Mouse (Mus musculus) E14TG2a.4 (cell line): ENCODE results near the gene Disp1.

Experiments
- H3K27me3 ChIP-seq: 2 replicates; pipeline ENCODE4 v1.6.1; 2014; ENCODE audit warnings: low read length, control low read depth; ENCODE audit not compliant: insufficient read depth
- H3K36me3 ChIP-seq: 2 replicates; pipeline ENCODE4 v1.6.1; 2014; ENCODE audit warnings: low read length, control low read depth; ENCODE audit not compliant: insufficient read depth
- H3K4me1 ChIP-seq: replicated peaks from 2 replicates; pipeline ENCODE4 v1.6.1; 2014; ENCODE audit warnings: low read depth, low read length, control low read depth
- H3K4me3 ChIP-seq: replicated peaks from 2 replicates; pipeline ENCODE4 v1.5.1; 2014; ENCODE audit warnings: mild to moderate bottlenecking, low read length
- H3K9me3 ChIP-seq: 2 replicates; pipeline ENCODE4 v1.6.1; 2014; ENCODE audit warnings: low read length, control low read depth
- CTCF ChIP-seq: conservative IDR thresholded peaks from 2 replicates; pipeline ENCODE4 v1.5.1; 2014; ENCODE audit warnings: low read length
- NANOG ChIP-seq: IDR thresholded peaks from 2 replicates; pipeline ENCODE4 v1.6.1; 2014; ENCODE audit warnings: borderline replicate concordance, low read length, mixed read lengths
- POU5F1 ChIP-seq: IDR thresholded peaks from 2 replicates; pipeline ENCODE4 v1.6.1; 2014; ENCODE audit warnings: low read length, borderline replicate concordance

Disp1 gene

GRCm38 (mm10) chr1:183180301-183181029, 40.9 kb downstream of the Disp1 start:
- Histone ChIP-seq H3K27me3 (no peaks in the 10 kb centered on the region), H3K4me1 (peaks cover 15% of the 10 kb centered on the region), H3K9me3 (no peaks in the 10 kb centered on the region), H3K36me3 (no peaks in the 10 kb centered on the region), H3K4me3 (no peak overlapping the region)
- TF ChIP-seq NANOG: no peak
- TF ChIP-seq POU5F1: no peak
- no peak for TF ChIP-seq CTCF

- no peaks in the 10 kb centered on the region for H3K9me3 ChIP-seq
- no peaks in the 10 kb centered on the region for H3K27me3 ChIP-seq
- no peak for TF ChIP-seq CTCF
- no peak for TF ChIP-seq NANOG
- TF ChIP-seq POU5F1: no peak
- no peak overlapping the region for H3K4me3 ChIP-seq
- peaks cover 4% of the 10 kb centered on the region for H3K4me1 ChIP-seq
- H3K36me3 ChIP-seq: no peaks in the 10 kb centered on the region
These were observed 42.0 kb downstream of the Disp1 start for GRCm38 (mm10) chr1:183179316-183179715.

- no peak for TF ChIP-seq CTCF
- no peak for TF ChIP-seq POU5F1
- no peak for TF ChIP-seq NANOG
- H3K4me1 ChIP-seq: no peaks in the 10 kb centered on the region
- no peaks in the 10 kb centered on the region for H3K9me3 ChIP-seq
- H3K27me3 ChIP-seq: no peaks in the 10 kb centered on the region
- H3K36me3 ChIP-seq: no peaks in the 10 kb centered on the region
- no peak overlapping the region for H3K4me3 ChIP-seq
These were observed 46.1 kb downstream of the Disp1 start for GRCm38 (mm10) chr1:183175236-183175635.

GRCm38 (mm10) chr1:183171095-183171494, 50.2 kb downstream of the Disp1 start:
- TF ChIP-seq CTCF (no peak), NANOG (no peak), POU5F1 (no peak)
- Histone ChIP-seq H3K9me3 (no peaks in the 10 kb centered on the region), H3K27me3 (no peaks in the 10 kb centered on the region), H3K4me1 (peaks cover 5% of the 10 kb centered on the region; the same call in 1 of the 2 replicates), H3K36me3 (no peaks in the 10 kb centered on the region), H3K4me3 (no peak overlapping the region)

GRCm38 (mm10) chr1:183168465-183168864, 52.9 kb downstream of the Disp1 start:
- Histone ChIP-seq H3K4me1 (peaks cover 5% of the 10 kb centered on the region; the same call in 1 of the 2 replicates), H3K27me3 (no peaks in the 10 kb centered on the region), H3K36me3 (no peaks in the 10 kb centered on the region), H3K4me3 (no peak overlapping the region), H3K9me3 (no peaks in the 10 kb centered on the region)
- no peak for TF ChIP-seq POU5F1
- TF ChIP-seq CTCF: no peak
- TF ChIP-seq NANOG: no peak

- Histone ChIP-seq H3K27me3 (no peaks in the 10 kb centered on the region), H3K9me3 (no peaks in the 10 kb centered on the region), H3K36me3 (no peaks in the 10 kb centered on the region), H3K4me1 (peaks cover 5% of the 10 kb centered on the region; the same call in 1 of the 2 replicates), H3K4me3 (no peak overlapping the region)
- TF ChIP-seq NANOG: no peak
- TF ChIP-seq POU5F1: no peak
These were observed 53.5 kb downstream of the Disp1 start for GRCm38 (mm10) chr1:183167776-183168175.

- peaks cover 5% of the 10 kb centered on the region; the same call in 1 of the 2 replicates for H3K4me1 ChIP-seq
- no peaks in the 10 kb centered on the region for H3K27me3 ChIP-seq
- no peaks in the 10 kb centered on the region for H3K36me3 ChIP-seq
- TF ChIP-seq CTCF (no peak), NANOG (no peak), POU5F1 (no peak)
- H3K9me3 ChIP-seq: no peaks in the 10 kb centered on the region
- no peak overlapping the region for H3K4me3 ChIP-seq
These were observed 54.6 kb downstream of the Disp1 start for GRCm38 (mm10) chr1:183166700-183167099.

- TF ChIP-seq CTCF (no peak), NANOG (no peak), POU5F1 (no peak)
- H3K4me1 ChIP-seq: peaks cover 5% of the 10 kb centered on the region; the same call in 1 of the 2 replicates
- H3K27me3 ChIP-seq: no peaks in the 10 kb centered on the region
- no peaks in the 10 kb centered on the region for H3K9me3 ChIP-seq
- H3K36me3 ChIP-seq: no peaks in the 10 kb centered on the region
- H3K4me3 ChIP-seq: no peak overlapping the region
These were observed 56.7 kb downstream of the Disp1 start for GRCm38 (mm10) chr1:183164648-183165071.

- Histone ChIP-seq H3K4me3 (no peak overlapping the region), H3K36me3 (no peaks in the 10 kb centered on the region), H3K9me3 (no peaks in the 10 kb centered on the region), H3K27me3 (no peaks in the 10 kb centered on the region), H3K4me1 (peaks cover 5% of the 10 kb centered on the region; the same call in 1 of the 2 replicates)
- TF ChIP-seq CTCF: no peak
- no peak for TF ChIP-seq NANOG
- no peak for TF ChIP-seq POU5F1
These were observed 57.1 kb downstream of the Disp1 start for GRCm38 (mm10) chr1:183164190-183164580.
